Mouse (Mus musculus): ENCODE measurements around the gene Adgrg3. TPM values are rescaled to one million over a fixed set of nuclear protein-coding genes. Genes with fewer than 3 reads are reported as not detected.

Gene Adgrg3
- polyA plus RNA-seq, 1 experiment from 2014 or later: 4.5 TPM

- Histone ChIP-seq H3K9me3 (replicated peaks; ENCODE audit: control insufficient read depth, low read length) (no peaks in the 10 kb centered on the region), H3K9ac (ENCODE audit: low read depth, low read length) (no peak overlapping the region), H3K4me1 (ENCODE audit: control insufficient read depth, insufficient read depth, low read length) (no peaks in the 10 kb centered on the region), H3K27ac (ENCODE audit: low read depth, low read length) (no peak overlapping the region), H3K4me3 (ENCODE audit: low read depth, low read length) (no peak overlapping the region), H3K27me3 (ENCODE audit: control insufficient read depth, insufficient read depth, low read length) (no peaks in the 10 kb centered on the region), H3K4me2 (no peak overlapping the region), H3K36me3 (ENCODE audit: control insufficient read depth, insufficient read depth, low read length) (no peaks in the 10 kb centered on the region)
- WGBS (ENCODE audit: insufficient replicate concordance): 41% methylated on average over 3 of the region's 3 CpGs
- ATAC-seq (replicated peaks; ENCODE audit: insufficient number of reproducible peaks, low FRiP score, low TSS enrichment): no peak
These were observed 50.1 kb downstream of the Adgrg3 start for GRCm38 (mm10) chr8:95067582-95067981.

DNA sequence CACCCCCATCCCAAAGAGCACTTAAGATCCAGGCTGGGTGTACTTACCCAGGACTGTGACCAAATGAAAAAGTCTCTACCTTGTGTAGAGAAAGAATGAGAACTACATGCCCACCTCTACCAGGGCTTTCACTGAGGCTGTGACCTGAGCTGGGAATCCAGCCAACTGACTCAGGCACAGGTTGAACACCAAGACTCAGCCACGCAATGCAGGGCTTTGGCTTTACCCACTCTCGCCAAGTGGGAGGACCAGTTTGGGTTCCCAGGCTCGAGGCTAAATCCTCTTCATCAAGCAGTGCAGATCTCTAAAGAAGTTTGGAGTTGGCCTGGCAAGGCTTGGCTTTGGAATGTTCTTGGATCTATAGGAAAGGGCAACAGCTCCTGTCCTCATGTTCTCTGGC, 58.0 kb downstream of the Adgrg3 start:
- Histone ChIP-seq H3K27me3 (ENCODE audit: control insufficient read depth, insufficient read depth, low read length) (peaks cover 4% of the 10 kb centered on the region; the same call in 1 of the 2 replicates), H3K4me1 (ENCODE audit: control insufficient read depth, insufficient read depth, low read length) (no peaks in the 10 kb centered on the region), H3K4me2 (no peak overlapping the region), H3K36me3 (ENCODE audit: control insufficient read depth, insufficient read depth, low read length) (no peaks in the 10 kb centered on the region), H3K9ac (ENCODE audit: low read depth, low read length) (no peak overlapping the region), H3K9me3 (replicated peaks; ENCODE audit: control insufficient read depth, low read length) (no peaks in the 10 kb centered on the region), H3K4me3 (ENCODE audit: low read depth, low read length) (no peak overlapping the region), H3K27ac (ENCODE audit: low read depth, low read length) (no peak overlapping the region)
- no peak for ATAC-seq (replicated peaks; ENCODE audit: insufficient number of reproducible peaks, low FRiP score, low TSS enrichment)
- WGBS (ENCODE audit: insufficient replicate concordance): 67% methylated on average over 3 of the region's 3 CpGs

DNA sequence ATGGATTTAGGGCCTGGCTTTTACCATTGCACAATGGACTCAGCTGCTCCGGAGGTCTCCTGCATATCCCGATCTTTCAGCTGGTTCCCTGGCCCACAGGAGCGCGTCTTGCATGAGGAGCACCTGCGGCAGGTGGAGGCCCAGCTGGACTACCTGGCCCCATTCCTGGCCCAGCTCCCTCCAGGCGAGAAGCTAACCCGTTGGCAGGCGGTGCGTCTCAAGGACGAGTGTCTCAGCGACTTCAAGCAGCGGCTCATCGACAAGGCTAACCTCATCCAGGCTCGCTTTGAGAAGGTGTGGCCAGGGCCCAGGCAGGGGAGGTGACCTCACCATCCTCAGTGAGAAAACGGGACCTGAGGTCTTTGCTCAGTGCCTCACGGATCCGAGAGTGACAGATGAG, 58.7 kb downstream of the Adgrg3 start:
- WGBS (ENCODE audit: insufficient replicate concordance): 70% methylated on average over 17 of the region's 17 CpGs
- H3K9me3 ChIP-seq (replicated peaks; ENCODE audit: control insufficient read depth, low read length): no peaks in the 10 kb centered on the region
- no peak for ATAC-seq (replicated peaks; ENCODE audit: insufficient number of reproducible peaks, low FRiP score, low TSS enrichment)
- H3K27me3 ChIP-seq (ENCODE audit: control insufficient read depth, insufficient read depth, low read length): peaks cover 4% of the 10 kb centered on the region; the same call in 1 of the 2 replicates
- no peak overlapping the region for H3K9ac ChIP-seq (ENCODE audit: low read depth, low read length)
- no peak overlapping the region for H3K4me2 ChIP-seq
- no peaks in the 10 kb centered on the region for H3K36me3 ChIP-seq (ENCODE audit: control insufficient read depth, insufficient read depth, low read length)
- no peaks in the 10 kb centered on the region for H3K4me1 ChIP-seq (ENCODE audit: control insufficient read depth, insufficient read depth, low read length)
- H3K4me3 ChIP-seq (ENCODE audit: low read depth, low read length): no peak overlapping the region
- no peak overlapping the region for H3K27ac ChIP-seq (ENCODE audit: low read depth, low read length)

DNA sequence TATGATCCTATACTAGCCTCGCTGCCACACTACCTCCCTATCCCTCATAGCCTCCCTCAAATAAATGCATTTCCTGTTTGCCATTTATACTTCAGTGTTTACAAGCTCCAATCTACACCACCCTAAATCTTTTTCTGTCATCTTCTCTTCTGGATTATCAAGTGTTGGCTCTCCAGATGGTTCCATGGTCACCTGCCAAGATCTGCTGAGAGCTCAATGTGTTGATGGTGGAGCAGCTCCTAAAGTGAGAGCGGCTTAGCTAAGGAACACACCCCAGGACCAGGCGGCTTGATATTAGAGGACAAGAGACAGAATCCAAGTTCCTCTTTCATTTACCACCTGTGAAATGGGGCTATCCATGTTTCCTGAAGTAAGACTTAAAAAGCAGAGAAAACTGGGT, 60.6 kb downstream of the Adgrg3 start:
- Histone ChIP-seq H3K9me3 (replicated peaks; ENCODE audit: control insufficient read depth, low read length) (no peaks in the 10 kb centered on the region), H3K9ac (ENCODE audit: low read depth, low read length) (no peak overlapping the region), H3K4me2 (no peak overlapping the region), H3K36me3 (ENCODE audit: control insufficient read depth, insufficient read depth, low read length) (no peaks in the 10 kb centered on the region), H3K4me3 (ENCODE audit: low read depth, low read length) (no peak overlapping the region), H3K4me1 (ENCODE audit: control insufficient read depth, insufficient read depth, low read length) (peaks cover 9% of the 10 kb centered on the region), H3K27ac (ENCODE audit: low read depth, low read length) (no peak overlapping the region), H3K27me3 (ENCODE audit: control insufficient read depth, insufficient read depth, low read length) (peaks cover 4% of the 10 kb centered on the region; the same call in 1 of the 2 replicates)
- ATAC-seq (replicated peaks; ENCODE audit: insufficient number of reproducible peaks, low FRiP score, low TSS enrichment): no peak
- 82% methylated on average over 3 of the region's 3 CpGs for WGBS (ENCODE audit: insufficient replicate concordance)

DNA sequence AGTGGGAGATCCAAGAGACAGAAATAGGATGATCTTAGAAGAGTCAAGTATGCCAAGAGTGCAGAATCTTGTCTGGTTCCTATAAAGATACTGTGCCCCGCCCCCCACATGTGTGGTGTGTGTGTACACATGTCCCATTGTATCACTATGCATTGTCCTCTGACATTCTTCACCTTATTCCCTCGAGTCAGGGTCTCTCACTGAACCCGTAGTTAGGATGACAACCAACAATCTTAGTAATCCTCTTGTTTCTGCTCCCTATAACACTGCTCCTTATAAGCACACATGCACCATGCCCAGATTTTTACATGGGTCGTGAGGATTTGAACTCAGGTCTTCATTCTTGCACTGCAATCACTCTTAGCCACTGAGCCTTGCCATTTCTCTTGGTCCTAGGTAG, 61.8 kb downstream of the Adgrg3 start:
- no peak for ATAC-seq (replicated peaks; ENCODE audit: insufficient number of reproducible peaks, low FRiP score, low TSS enrichment)
- no peak overlapping the region for H3K9ac ChIP-seq (ENCODE audit: low read depth, low read length)
- WGBS (ENCODE audit: insufficient replicate concordance): 88% methylated on average over 4 of the region's 4 CpGs
- H3K4me3 ChIP-seq (ENCODE audit: low read depth, low read length): no peak overlapping the region
- peaks cover 9% of the 10 kb centered on the region for H3K4me1 ChIP-seq (ENCODE audit: control insufficient read depth, insufficient read depth, low read length)
- H3K36me3 ChIP-seq (ENCODE audit: control insufficient read depth, insufficient read depth, low read length): no peaks in the 10 kb centered on the region
- H3K4me2 ChIP-seq: no peak overlapping the region
- no peak overlapping the region for H3K27ac ChIP-seq (ENCODE audit: low read depth, low read length)
- no peaks in the 10 kb centered on the region for H3K27me3 ChIP-seq (ENCODE audit: control insufficient read depth, insufficient read depth, low read length)
- no peaks in the 10 kb centered on the region for H3K9me3 ChIP-seq (replicated peaks; ENCODE audit: control insufficient read depth, low read length)

DNA sequence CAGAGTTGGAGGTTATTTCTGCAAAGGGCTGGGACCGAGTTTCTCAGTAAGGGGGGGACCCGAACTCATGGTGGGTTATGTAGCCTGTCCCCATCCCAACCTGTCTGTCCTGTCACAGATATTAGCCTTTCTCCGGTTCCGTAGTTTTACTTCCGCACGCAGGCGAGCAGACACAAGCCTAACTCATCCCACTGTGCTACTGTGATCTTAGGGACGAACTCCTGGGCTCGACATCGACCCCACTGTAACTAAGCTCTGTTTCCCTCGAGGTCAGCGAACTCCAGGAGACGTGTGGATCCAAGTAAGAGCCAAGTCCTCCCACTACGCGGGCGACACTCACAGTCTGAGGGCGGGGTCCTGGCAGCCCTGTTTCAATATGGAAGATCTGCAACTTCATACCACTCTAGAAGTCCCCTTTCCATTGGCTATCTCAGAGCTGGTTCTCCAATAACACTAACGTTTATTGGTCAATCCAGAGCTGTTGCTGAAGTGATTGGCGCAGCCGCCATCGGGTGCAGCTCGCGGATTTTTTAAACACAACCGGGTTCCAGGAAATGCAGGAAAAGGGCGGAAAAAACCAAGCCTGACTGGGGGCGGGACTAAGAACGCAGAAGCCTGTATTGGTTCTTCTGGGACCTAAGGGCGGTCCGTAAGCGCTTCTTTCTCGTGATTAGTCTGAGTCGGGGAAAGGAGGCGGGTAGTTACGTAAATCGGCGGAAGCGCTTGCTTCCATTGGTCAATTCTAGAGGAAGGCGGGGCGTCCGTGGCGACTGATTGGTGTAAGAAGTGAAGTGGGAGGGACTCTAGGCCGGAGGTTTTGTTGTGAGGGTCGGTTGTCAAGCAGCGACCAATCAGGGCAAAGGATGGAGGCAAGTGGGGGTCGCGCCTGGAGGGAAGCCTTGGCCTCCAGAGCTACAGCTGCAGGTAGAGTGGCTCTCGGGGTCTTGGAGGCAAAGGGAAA, 63.2 kb downstream of the Adgrg3 start, which contains the start of gene Katnb1:
Gene Katnb1 (plus strand): TSS at position 806 of the 961 bp plus-strand sequence.
- peak; percentile 94 for ATAC-seq (replicated peaks; ENCODE audit: insufficient number of reproducible peaks, low FRiP score, low TSS enrichment)
- H3K27me3 ChIP-seq (ENCODE audit: control insufficient read depth, insufficient read depth, low read length): no peaks in the 10 kb centered on the region
- H3K4me2 ChIP-seq: peak within 1 kb of the TSS; percentile 96
- no peaks in the 10 kb centered on the region for H3K36me3 ChIP-seq (ENCODE audit: control insufficient read depth, insufficient read depth, low read length)
- under 1% methylated on average over 47 of the region's 47 CpGs for WGBS (ENCODE audit: insufficient replicate concordance)
- peaks cover 14% of the 10 kb centered on the region for H3K4me1 ChIP-seq (ENCODE audit: control insufficient read depth, insufficient read depth, low read length)
- H3K4me3 ChIP-seq (ENCODE audit: low read depth, low read length): peak within 1 kb of the TSS; percentile 84
- peak within 1 kb of the TSS; percentile 76 for H3K27ac ChIP-seq (ENCODE audit: low read depth, low read length)
- H3K9me3 ChIP-seq (replicated peaks; ENCODE audit: control insufficient read depth, low read length): no peaks in the 10 kb centered on the region
- peak within 1 kb of the TSS; percentile 91 for H3K9ac ChIP-seq (ENCODE audit: low read depth, low read length)

GRCm38 (mm10) chr8:95081650-95082049, 64.2 kb downstream of the Adgrg3 start:
- Histone ChIP-seq H3K27me3 (ENCODE audit: control insufficient read depth, insufficient read depth, low read length) (no peaks in the 10 kb centered on the region), H3K9me3 (replicated peaks; ENCODE audit: control insufficient read depth, low read length) (no peaks in the 10 kb centered on the region), H3K4me2 (peak overlapping the region; percentile 96), H3K36me3 (ENCODE audit: control insufficient read depth, insufficient read depth, low read length) (no peaks in the 10 kb centered on the region), H3K4me3 (ENCODE audit: low read depth, low read length) (peak overlapping the region; percentile 84), H3K27ac (ENCODE audit: low read depth, low read length) (peak overlapping the region; percentile 71), H3K4me1 (ENCODE audit: control insufficient read depth, insufficient read depth, low read length) (peaks cover 18% of the 10 kb centered on the region), H3K9ac (ENCODE audit: low read depth, low read length) (peak overlapping the region; percentile 86)
- WGBS (ENCODE audit: insufficient replicate concordance): 8% methylated on average over 11 of the region's 11 CpGs
- ATAC-seq (replicated peaks; ENCODE audit: insufficient number of reproducible peaks, low FRiP score, low TSS enrichment): no peak

GRCm38 (mm10) chr8:95084261-95084660, 66.8 kb downstream of the Adgrg3 start:
- Histone ChIP-seq H3K27me3 (ENCODE audit: control insufficient read depth, insufficient read depth, low read length) (no peaks in the 10 kb centered on the region), H3K4me3 (ENCODE audit: low read depth, low read length) (no peak overlapping the region), H3K4me1 (ENCODE audit: control insufficient read depth, insufficient read depth, low read length) (peaks cover 18% of the 10 kb centered on the region), H3K9me3 (replicated peaks; ENCODE audit: control insufficient read depth, low read length) (no peaks in the 10 kb centered on the region), H3K27ac (ENCODE audit: low read depth, low read length) (no peak overlapping the region), H3K9ac (ENCODE audit: low read depth, low read length) (no peak overlapping the region), H3K36me3 (ENCODE audit: control insufficient read depth, insufficient read depth, low read length) (peaks cover 6% of the 10 kb centered on the region; the same call in 1 of the 2 replicates), H3K4me2 (no peak overlapping the region; the same call in 1 of the 2 replicates)
- no peak for ATAC-seq (replicated peaks; ENCODE audit: insufficient number of reproducible peaks, low FRiP score, low TSS enrichment)
- WGBS (ENCODE audit: insufficient replicate concordance): 92% methylated on average over 4 of the region's 4 CpGs
